Mouse (Mus musculus) G1E (cell line): Measurements from ENCODE around the gene Krtap10-4. TPM values are rescaled to one million over a fixed set of nuclear protein-coding genes. Genes with fewer than 3 reads are reported as not detected.

Experiments
- ATAC-seq: 2 replicates; pipeline ENCODE4 v1.8.0; 2016; ENCODE audit warnings: mild to moderate bottlenecking; ENCODE audit not compliant: insufficient number of reproducible peaks, poor library complexity, low FRiP score, severe bottlenecking; ENCODE audit errors: extremely low read depth
- DNase-seq: peaks from one replicate; pipeline ENCODE4 v3.0.0; 2012; ENCODE audit warnings: low spot score
- H3K27me3 ChIP-seq: 2 replicates; pipeline ENCODE4 v1.6.1; 2012; ENCODE audit warnings: mild to moderate bottlenecking, low read length, inconsistent platforms; ENCODE audit not compliant: insufficient read depth
- H3K36me3 ChIP-seq: replicated peaks from 2 replicates; pipeline ENCODE3; 2012; ENCODE audit warnings: mild to moderate bottlenecking, inconsistent platforms
- H3K4me1 ChIP-seq: 2 replicates; pipeline ENCODE4 v1.6.1; 2012; ENCODE audit warnings: low read depth, low read length, inconsistent platforms, mixed read lengths; ENCODE audit not compliant: insufficient read depth
- H3K4me3 ChIP-seq: 2 replicates; pipeline ENCODE4 v1.5.1; 2012; ENCODE audit warnings: low read depth, mild to moderate bottlenecking, inconsistent platforms, low read length, moderate library complexity, mixed read lengths
- H3K9me3 ChIP-seq: replicated peaks from 2 replicates; pipeline ENCODE4 v1.6.1; 2012; ENCODE audit warnings: inconsistent platforms
- CTCF ChIP-seq: IDR thresholded peaks from 2 replicates; pipeline ENCODE4 v1.5.1; 2012; ENCODE audit warnings: low read depth, low read length, inconsistent platforms, mixed read lengths
- GATA1 ChIP-seq: IDR thresholded peaks from 2 replicates; pipeline ENCODE4 v1.6.1; 2012; ENCODE audit warnings: borderline replicate concordance, low read length, inconsistent platforms, mixed read lengths
- GATA2 ChIP-seq: IDR thresholded peaks from 2 replicates; pipeline ENCODE4 v1.6.1; 2012; ENCODE audit warnings: low read depth, low read length, inconsistent platforms, borderline replicate concordance
- POLR2AphosphoS5 ChIP-seq: IDR thresholded peaks from 2 replicates; pipeline ENCODE4 v1.6.1; 2012; ENCODE audit warnings: low read depth, low read length, inconsistent platforms; ENCODE audit not compliant: insufficient replicate concordance
- TAL1 ChIP-seq: conservative IDR thresholded peaks from 2 replicates; pipeline ENCODE4 v1.6.1; 2012; ENCODE audit warnings: low read depth, low read length, inconsistent platforms, mixed read lengths
- polyA plus RNA-seq: library from polyadenylated mRNA; stranded (reverse); fragments of >175 nt; gene quantifications from 2 replicates; pipeline ENCODE4 v1.2.3, GENCODE M21; 2012
- total RNA-seq, 2 experiments: library from RNA; stranded (forward) in 1 of 2; stranded (reverse) in 1 of 2; fragments of 200-1000 nt in 1 of 2; fragments of >200 nt in 1 of 2; fragmentation: Nextera tagmentation in 1 of 2; gene quantifications; 2 replicates each; pipeline ENCODE4 v1.2.3; 2014 to 2017

The Krtap10-4 gene
- total and polyA plus RNA-seq, 3 experiments: not detected

DNA sequence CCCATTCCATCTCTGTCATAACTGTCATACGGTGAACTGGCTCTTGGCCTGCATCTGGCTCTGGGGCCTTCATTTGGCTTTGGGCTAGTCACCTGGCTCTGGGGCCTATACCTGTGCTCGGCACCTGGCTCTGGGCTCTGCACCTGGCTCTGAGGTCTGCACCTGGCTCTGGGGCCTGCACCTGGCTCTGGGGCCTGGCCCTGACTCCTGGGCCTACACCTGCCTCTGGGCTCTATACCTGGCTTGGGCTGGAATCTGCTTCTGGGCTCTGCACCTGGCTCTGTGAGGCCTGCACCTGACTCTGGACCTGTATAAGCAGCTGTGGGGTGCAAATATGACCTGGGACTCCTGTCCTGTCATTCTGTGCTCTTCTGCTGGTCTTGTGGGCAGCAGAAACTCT is 20.6 kb upstream of the Krtap10-4 start:
- Histone ChIP-seq H3K36me3 (no peaks in the 10 kb centered on the region), H3K27me3 (peaks cover 2% of the 10 kb centered on the region; the same call in 1 of the 2 replicates), H3K4me1 (no peaks in the 10 kb centered on the region), H3K4me3 (no peak overlapping the region), H3K9me3 (no peaks in the 10 kb centered on the region)
- ATAC-seq (no peak), DNase-seq (no peak)
- TF ChIP-seq GATA1: no peak
- TF ChIP-seq GATA2: no peak
- no peak for TF ChIP-seq POLR2AphosphoS5
- TF ChIP-seq TAL1: no peak
- no peak for TF ChIP-seq CTCF

DNA sequence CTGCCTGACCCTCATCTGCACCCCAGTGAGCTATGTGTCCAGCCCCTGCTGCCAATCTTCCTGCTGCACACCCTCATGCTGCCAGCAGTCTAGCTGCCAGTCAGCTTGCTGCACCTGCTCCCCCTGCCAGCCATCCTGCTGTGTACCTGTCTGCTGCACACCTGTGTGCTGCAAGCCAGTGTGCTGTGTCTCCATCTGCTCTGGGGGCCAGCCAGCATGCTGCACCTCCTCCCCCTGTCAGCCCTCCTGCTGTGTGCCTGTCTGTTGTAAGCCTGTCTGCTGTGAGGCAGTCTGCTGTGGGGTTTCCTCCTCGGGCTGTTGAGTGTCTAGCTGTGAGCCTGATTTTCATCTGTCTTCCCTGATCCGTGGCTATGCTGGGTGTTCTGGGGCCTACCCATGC is 20.1 kb upstream of the Krtap10-4 start:
- ATAC-seq: no peak
- H3K36me3 ChIP-seq: no peaks in the 10 kb centered on the region
- peaks cover 2% of the 10 kb centered on the region; the same call in 1 of the 2 replicates for H3K27me3 ChIP-seq
- H3K4me1 ChIP-seq: no peaks in the 10 kb centered on the region
- DNase-seq: no peak
- no peaks in the 10 kb centered on the region for H3K9me3 ChIP-seq
- TF ChIP-seq GATA2 (no peak), CTCF (no peak), GATA1 (no peak), POLR2AphosphoS5 (no peak), TAL1 (no peak)
- H3K4me3 ChIP-seq: no peak overlapping the region

DNA sequence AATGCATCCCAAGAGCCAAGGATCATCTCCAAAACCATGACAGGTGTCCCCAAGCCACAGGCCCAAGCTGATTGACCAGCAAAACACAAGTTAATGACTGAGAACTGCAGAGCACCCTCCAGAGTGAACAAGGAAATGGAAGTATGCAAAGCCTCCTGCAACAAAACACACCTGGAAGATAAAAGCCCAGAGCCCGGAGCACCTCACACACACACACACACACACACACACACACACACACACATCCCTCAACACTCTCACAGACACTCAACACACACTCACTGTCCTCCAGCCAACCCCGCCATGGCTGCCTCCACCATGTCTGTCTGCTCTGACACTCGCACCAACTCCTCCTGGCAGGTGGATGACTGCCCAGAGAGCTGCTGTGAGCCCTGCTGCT is 19.6 kb upstream of the Krtap10-4 start, which contains the start of gene Gm36176:
Gene Gm36176 (plus strand): TSS at position 301 of the 400 bp plus-strand sequence.
- ATAC-seq (no peak), DNase-seq (no peak)
- no peaks in the 10 kb centered on the region for H3K36me3 ChIP-seq
- peaks cover 2% of the 10 kb centered on the region; the same call in 1 of the 2 replicates for H3K27me3 ChIP-seq
- no peaks in the 10 kb centered on the region for H3K9me3 ChIP-seq
- TF ChIP-seq GATA2: no peak
- no peak for TF ChIP-seq TAL1
- TF ChIP-seq GATA1: no peak
- TF ChIP-seq POLR2AphosphoS5: no peak
- no peak for TF ChIP-seq CTCF
- H3K4me3 ChIP-seq: no peak within 1 kb of the TSS
- no peaks in the 10 kb centered on the region for H3K4me1 ChIP-seq

DNA sequence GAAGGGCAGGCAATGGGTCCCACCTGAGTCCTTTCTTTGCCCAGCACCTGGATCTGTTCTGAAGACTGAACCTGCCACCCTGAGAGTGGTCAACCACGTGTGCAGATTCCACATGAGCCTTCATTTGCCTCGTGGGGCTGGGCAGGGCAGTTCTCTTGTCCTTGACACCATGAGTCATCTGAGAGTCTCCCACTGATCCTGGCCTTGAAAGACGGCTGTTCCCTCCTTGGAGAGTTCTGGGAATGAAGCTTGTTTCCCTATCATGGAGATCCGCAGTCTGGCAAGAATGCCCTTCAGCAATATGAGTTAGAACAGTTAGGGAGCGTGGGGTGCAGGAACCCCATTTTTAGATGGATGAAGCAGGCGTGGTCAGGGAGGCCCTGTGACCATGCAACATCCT is 12.1 kb upstream of the Krtap10-4 start:
- Histone ChIP-seq H3K4me1 (no peaks in the 10 kb centered on the region), H3K36me3 (no peaks in the 10 kb centered on the region), H3K27me3 (no peaks in the 10 kb centered on the region), H3K9me3 (no peaks in the 10 kb centered on the region), H3K4me3 (no peak overlapping the region)
- ATAC-seq (no peak), DNase-seq (no peak)
- TF ChIP-seq GATA2 (no peak), POLR2AphosphoS5 (no peak), TAL1 (no peak), GATA1 (no peak), CTCF (no peak)

DNA sequence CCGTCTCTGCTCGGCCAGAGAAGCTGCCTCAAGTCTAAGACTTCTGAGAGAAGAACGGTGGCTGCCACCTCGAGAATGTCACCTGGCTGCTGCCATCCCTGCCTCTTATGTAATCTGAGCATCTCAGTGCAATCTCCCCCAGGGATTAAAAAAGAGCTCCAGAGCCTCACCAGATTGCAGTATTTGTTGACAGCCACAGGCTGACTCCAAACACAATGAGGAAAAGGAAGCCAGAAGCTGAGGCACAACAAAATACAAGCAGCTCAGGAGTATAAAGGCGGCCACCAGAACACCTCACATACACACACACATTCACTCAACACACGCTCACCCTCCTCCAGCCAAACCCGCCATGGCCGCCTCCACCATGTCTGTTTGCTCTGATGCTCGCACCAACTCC is 8.8 kb upstream of the Krtap10-4 start, which contains the start of gene Krtap10-10:
Gene Krtap10-10 (plus strand): TSS at position 301 of the 400 bp plus-strand sequence.
- H3K27me3 ChIP-seq: no peaks in the 10 kb centered on the region
- H3K36me3 ChIP-seq: no peaks in the 10 kb centered on the region
- ATAC-seq (no peak), DNase-seq (no peak)
- H3K4me3 ChIP-seq: no peak within 1 kb of the TSS
- H3K9me3 ChIP-seq: no peaks in the 10 kb centered on the region
- no peaks in the 10 kb centered on the region for H3K4me1 ChIP-seq
- TF ChIP-seq GATA2 (no peak), CTCF (no peak), TAL1 (no peak), POLR2AphosphoS5 (no peak), GATA1 (no peak)

DNA sequence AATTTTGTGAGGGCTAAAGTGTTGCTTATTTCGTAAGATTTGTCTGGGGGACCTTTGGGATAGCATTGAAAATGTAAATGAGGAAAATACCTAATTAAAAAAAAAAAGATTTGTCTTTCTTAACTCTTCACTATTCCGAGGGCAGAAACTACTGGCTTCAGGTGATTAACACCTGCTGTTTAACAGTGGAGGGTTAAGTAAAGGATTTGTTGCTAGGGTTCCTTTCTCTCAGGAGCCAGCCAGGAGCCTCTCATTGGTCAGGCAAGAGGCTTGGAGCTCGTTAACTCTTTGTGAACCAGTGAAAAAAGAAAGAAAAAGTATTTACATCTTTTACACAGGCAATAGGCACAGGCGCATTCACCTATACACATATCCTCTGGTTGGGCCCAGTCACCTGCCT is 7.7 kb downstream of the Krtap10-4 start:
- H3K36me3 ChIP-seq: no peaks in the 10 kb centered on the region
- 0 out of 2 replicates have a peak, but pooled peaks cover 3% of the 10 kb centered on the region for H3K9me3 ChIP-seq
- TF ChIP-seq POLR2AphosphoS5: no peak
- no peak for TF ChIP-seq GATA2
- no peak for TF ChIP-seq CTCF
- no peak for TF ChIP-seq GATA1
- TF ChIP-seq TAL1: no peak
- no peak for DNase-seq
- no peak overlapping the region for H3K4me3 ChIP-seq
- peaks cover 11% of the 10 kb centered on the region for H3K27me3 ChIP-seq
- no peak for ATAC-seq
- H3K4me1 ChIP-seq: peaks cover 4% of the 10 kb centered on the region; the same call in 1 of the 2 replicates

DNA sequence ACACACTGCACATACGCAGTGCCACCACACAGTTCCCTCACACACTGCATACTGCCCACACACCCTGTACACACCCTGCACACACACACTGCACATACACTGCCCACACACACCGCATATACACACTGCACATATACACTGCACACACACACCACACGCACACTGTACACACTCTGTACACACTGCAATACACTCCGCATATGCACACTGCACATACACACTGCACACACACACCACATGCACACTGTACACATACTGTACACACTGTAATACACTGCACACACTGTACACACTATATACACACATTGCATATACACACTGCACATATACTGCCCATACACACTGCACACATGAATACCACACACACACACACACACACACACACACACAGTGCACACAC is 8.4 kb downstream of the Krtap10-4 start:
- 0 out of 2 replicates have a peak, but pooled peaks cover 3% of the 10 kb centered on the region for H3K9me3 ChIP-seq
- no peaks in the 10 kb centered on the region for H3K36me3 ChIP-seq
- ATAC-seq (no peak), DNase-seq (no peak)
- peaks cover 4% of the 10 kb centered on the region; the same call in 1 of the 2 replicates for H3K4me1 ChIP-seq
- TF ChIP-seq GATA2 (no peak), CTCF (no peak), GATA1 (no peak)
- H3K27me3 ChIP-seq: peaks cover 11% of the 10 kb centered on the region
- no peak overlapping the region; the same call in 1 of the 2 replicates for H3K4me3 ChIP-seq
